Mouse (Mus musculus) regulatory T cell (primary cell): ENCODE data around the gene Gm29866.
"Not testable (repeated sequence)": the region's sequence is repeated elsewhere in the genome, so short reads cannot be mapped to it uniquely, and the experiment has no call there.

Experiments
- in situ Hi-C: fragments of 300-600 bp; cut with MboI, MseI; formaldehyde crosslinking; loops from one replicate; pipeline ENCODE4 v1.15.1; 2025; ENCODE audit warnings: high pct_unique_total_duplicates

Gene Gm29866

GRCm38 (mm10) chrY:20993557-20993956 is at the start of gene Gm29866:
TSS of gene Gm29866 (minus strand) at chrY:20993657.
- in situ Hi-C loops = not testable (repeated sequence)
